Mouse (Mus musculus) liver, adult 2 months (tissue): ENCODE results near the gene Tox2.

Source experiments
- CTCF ChIP-seq: fragments of 200-500 bp; IDR thresholded peaks from 2 replicates; pipeline ENCODE4 v1.5.1; 2011; ENCODE audit warnings: low read depth, low read length, control low read depth
- POLR2A ChIP-seq: fragments of 200-500 bp; IDR thresholded peaks from 2 replicates; pipeline ENCODE4 v1.6.1; 2011; ENCODE audit warnings: low read length, control low read depth; ENCODE audit not compliant: insufficient read depth; ENCODE audit errors: extremely low read depth

DNA sequence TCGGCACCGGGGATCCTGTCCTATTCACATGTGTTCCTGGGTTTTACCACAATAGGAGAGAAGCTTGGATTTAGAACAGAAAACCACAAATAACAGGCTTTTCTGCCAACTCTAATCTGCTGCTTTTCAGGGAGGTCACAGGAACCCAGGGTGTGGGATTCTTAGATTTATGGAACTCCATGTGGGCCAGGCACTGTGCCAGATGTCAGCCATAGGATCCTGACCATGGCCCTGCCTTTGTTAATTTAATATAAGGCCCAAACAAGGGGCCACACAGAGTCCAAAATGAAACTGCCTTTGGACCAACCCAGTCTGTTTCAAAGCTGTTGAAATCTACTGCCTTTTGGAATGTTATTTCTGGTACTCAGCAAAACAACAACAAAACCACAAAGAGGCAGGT lies 8.9 kb upstream of the Tox2 start:
- no peak for TF ChIP-seq POLR2A
- no peak for TF ChIP-seq CTCF
